Mouse (Mus musculus) stomach, postnatal 0 days (tissue): Measurements from ENCODE around the gene Dph6.

Source experiments
- CTCF ChIP-seq: IDR thresholded peaks from 2 replicates; pipeline ENCODE4 v1.5.1; 2016; ENCODE audit warnings: antibody characterized with exemption, low read depth, mild to moderate bottlenecking, moderate library complexity
- EP300 ChIP-seq: optimal IDR thresholded peaks from 2 replicates; pipeline ENCODE3; 2016; ENCODE audit warnings: antibody characterized with exemption

- TF ChIP-seq CTCF, result no peak
- no peak for TF ChIP-seq EP300
These were observed 112.4 kb downstream of the Dph6 start for GRCm38 (mm10) chr2:114542325-114542724.
